Mouse (Mus musculus): ENCODE measurements around the gene Rfx7. TPM values are rescaled to one million over a fixed set of nuclear protein-coding genes. Genes with fewer than 3 reads are reported as not detected.
A peak's percentile ranks its signal among the peaks of the same experiment; 100 is the strongest.
"Not testable (repeated sequence)": the region's sequence is repeated elsewhere in the genome, so short reads cannot be mapped to it uniquely, and the experiment has no call there.

The Rfx7 gene
- polyA plus RNA-seq, 1 experiment from 2014 or later, result 19.8 TPM

DNA sequence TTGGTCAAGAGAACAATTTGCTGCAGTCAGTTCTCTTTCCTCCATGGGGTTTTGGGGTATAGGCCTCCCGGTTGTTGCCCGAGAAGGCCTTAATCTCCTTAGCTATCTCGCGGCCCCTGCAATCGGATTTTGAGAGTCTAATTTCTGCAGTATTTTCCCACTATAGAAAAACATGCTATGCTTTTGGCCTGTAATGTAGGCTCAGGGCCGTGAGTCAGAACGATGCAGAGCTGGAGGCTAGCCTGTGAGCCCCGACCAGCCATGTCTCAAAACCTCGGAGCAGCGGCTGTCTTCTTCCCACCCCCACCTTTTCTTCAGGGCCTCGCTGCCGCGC lies 129.5 kb downstream of the Rfx7 start:
- Histone ChIP-seq H3K27ac (peak overlapping the region; percentile 99), H3K4me1 (replicated peaks) (peaks cover 45% of the 10 kb centered on the region), H3K9ac (replicated peaks) (peak overlapping the region; percentile 99), H3K27me3 (no peaks in the 10 kb centered on the region), H3K36me3 (peaks cover 11% of the 10 kb centered on the region), H3K4me2 (replicated peaks) (peak overlapping the region; percentile 90), H3K9me3 (no peaks in the 10 kb centered on the region), H3K4me3 (replicated peaks) (peak overlapping the region; percentile 97)
- WGBS, result under 1% methylated on average over 13 of the region's 13 CpGs
- ATAC-seq, result no peak

DNA sequence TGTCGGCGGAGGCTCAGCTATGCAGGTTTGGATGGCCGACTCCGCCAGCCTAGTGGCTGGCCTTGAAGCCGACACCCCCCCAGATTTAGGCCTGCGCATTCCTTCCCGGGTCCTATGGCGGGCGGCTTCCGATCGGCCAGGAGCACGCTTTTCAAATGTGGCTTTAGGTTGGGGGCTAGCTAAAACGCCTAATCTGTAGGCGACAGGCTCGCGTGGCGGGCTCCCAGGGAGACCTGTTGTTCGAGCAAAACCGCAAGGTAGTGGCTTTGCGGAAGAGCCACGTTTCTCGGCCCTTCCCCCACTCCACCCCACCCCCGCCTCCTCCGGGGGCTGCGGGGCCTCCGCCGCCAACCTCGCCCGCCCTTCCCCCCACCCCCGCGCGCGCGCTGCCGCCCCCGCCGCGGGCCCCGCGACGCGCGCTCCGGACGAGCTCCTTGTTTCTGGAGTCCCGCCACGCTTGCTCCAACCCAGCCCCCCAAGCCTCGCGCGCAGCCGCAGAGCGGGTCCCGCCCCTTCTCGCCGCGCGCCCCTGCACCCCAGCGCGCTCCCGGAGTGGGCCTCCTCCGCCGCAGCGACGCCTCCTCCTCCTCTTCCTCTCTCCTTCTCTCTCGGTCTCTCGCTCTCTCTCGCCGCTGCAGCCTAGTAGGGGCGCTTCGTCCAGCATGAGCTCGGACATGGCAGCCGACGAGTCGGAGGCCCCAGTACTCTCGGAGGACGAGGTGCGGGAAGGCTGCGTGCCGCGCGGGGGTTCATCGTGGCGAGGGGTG lies 130.0 kb downstream of the Rfx7 start, which contains the start of gene Nedd4:
Gene Nedd4, plus strand, starts transcription at position 452 of the 767 bp plus-strand sequence.
- H3K9me3 ChIP-seq, result no peaks in the 10 kb centered on the region
- peak within 1 kb of the TSS; percentile 99 for H3K9ac ChIP-seq (replicated peaks)
- H3K4me1 ChIP-seq (replicated peaks), result peaks cover 44% of the 10 kb centered on the region
- under 1% methylated on average over 80 of the region's 83 CpGs for WGBS
- H3K4me2 ChIP-seq (replicated peaks), result peak within 1 kb of the TSS; percentile 90
- H3K4me3 ChIP-seq (replicated peaks), result peak within 1 kb of the TSS; percentile 97
- peaks cover 17% of the 10 kb centered on the region for H3K36me3 ChIP-seq
- no peaks in the 10 kb centered on the region for H3K27me3 ChIP-seq
- peak; percentile 90 for ATAC-seq
- peak within 1 kb of the TSS; percentile 99 for H3K27ac ChIP-seq

DNA sequence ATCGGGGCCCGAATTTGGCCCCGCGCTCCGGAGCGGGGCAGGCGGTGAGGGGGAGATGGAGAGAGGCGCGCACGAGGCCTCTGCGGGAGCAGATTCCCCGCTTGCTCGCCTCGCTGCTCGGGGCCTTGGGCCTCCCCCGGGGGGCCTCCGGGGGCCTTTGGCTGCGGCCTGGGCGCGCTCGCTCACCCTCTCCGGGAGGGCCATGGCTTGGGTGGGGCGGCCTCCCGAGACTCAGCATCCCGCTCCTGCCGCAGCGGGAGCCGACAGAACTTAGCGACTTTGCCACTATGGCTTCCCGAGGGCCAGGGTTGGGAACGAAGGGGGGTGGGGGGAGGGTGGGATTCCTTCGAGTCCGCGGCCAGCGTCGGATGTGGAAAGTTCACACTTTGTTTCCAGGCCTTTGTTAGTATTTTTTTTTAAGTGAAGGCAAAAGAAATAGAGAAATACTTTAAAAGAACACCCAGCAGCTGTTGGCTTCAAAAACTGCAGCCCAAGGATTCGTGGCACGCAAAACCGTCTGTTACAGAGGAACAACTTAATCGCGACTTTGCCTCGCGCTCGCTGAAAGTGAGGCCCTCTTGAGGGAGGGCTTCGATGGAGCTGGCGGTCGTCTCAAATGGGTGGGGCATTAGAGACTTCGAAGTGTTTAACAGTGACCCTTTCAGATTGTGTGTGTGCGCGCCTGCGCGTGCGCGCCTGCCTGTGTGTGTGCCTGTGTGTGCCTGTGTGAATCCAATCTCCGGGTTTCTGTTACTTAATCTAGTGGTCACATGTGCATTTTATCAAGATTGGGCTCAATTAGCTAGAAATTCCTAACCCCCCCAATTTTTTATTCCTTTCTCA lies 130.9 kb downstream of the Rfx7 start:
- WGBS, result under 1% methylated on average over 53 of the region's 55 CpGs
- peak; percentile 65 for ATAC-seq
- H3K4me1 ChIP-seq (replicated peaks), result peaks cover 48% of the 10 kb centered on the region

DNA sequence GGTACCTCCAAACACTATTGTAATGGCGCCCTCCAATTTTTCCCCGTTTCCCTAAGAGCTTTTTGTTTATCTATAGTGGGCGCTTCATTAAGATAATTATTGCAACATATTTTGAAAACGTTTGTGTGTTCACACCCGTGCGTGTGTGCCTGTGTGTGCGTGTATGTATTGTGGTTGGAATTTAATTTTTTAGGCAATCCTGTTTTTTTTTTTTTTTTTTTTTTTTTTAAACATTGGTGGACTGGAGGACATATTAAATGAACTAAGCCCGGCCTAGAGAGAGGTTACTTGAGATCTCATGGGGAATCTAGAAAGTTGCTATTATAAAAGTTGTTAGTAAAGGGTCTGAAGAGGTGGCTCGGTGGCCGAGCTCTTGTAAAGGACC lies 131.5 kb downstream of the Rfx7 start:
- ATAC-seq, result no peak
- Histone ChIP-seq H3K9me3 (no peaks in the 10 kb centered on the region), H3K36me3 (peaks cover 23% of the 10 kb centered on the region), H3K4me3 (replicated peaks) (peak overlapping the region; percentile 97), H3K27me3 (no peaks in the 10 kb centered on the region), H3K4me1 (replicated peaks) (peaks cover 48% of the 10 kb centered on the region), H3K27ac (peak overlapping the region; percentile 99), H3K9ac (replicated peaks) (peak overlapping the region; percentile 99), H3K4me2 (replicated peaks) (peak overlapping the region; percentile 90)
- WGBS, result 9% methylated on average over 10 of the region's 10 CpGs

More for the DNA sequence above, 130.9 kb downstream of the Rfx7 start:
- H3K27ac ChIP-seq, result peak overlapping the region; percentile 99
- no peaks in the 10 kb centered on the region for H3K9me3 ChIP-seq
- peaks cover 23% of the 10 kb centered on the region for H3K36me3 ChIP-seq
- H3K4me2 ChIP-seq (replicated peaks), result peak overlapping the region; percentile 90
- peak overlapping the region; percentile 97 for H3K4me3 ChIP-seq (replicated peaks)
- no peaks in the 10 kb centered on the region for H3K27me3 ChIP-seq
- peak overlapping the region; percentile 99 for H3K9ac ChIP-seq (replicated peaks)

DNA sequence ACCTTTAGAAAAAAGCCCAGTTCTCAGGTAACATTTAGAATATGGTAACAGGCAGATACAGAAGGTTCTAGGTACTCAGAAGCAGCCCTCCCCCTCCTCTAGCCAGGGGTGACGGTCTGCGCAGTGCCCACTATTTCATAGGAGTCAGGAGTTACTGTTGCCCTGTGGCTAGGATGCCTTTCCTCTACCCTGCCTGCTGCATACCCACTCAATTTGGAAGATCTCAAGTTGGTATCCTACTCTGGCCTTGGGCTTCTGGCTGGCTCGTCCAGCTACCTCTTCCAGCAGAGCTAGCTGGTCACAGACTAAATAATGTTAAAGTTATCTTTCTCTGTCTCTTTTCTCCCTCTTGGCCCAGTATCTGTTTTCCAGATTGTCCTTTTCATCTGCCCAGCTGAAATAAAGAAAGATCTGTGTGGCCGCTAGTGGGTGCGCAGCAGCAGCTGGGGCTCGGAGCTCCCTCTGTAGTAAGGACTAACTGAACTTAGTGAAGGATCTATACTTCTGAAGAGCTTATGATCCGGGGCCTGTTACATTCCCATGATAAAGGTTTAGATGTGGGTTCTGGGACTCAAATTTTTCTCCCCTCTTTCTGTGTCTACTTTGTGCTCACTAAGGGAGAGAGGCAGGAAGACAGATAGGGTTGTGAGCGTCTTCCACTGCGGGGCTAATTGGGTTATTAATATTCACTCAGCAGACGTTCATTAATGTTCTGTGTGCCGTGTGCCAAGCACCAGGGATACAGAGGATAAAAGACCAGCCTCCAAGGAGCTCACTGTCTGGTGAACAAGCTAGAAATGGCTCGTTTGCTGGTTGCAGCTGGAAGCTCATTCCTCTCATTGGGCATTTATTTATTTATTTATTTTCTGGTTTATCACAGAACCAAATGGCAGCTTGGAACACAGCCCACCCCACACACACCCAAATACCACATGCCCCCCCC lies 132.6 kb downstream of the Rfx7 start:
- ATAC-seq, result no peak; the same call in 1 of the 2 replicates
- Histone ChIP-seq H3K4me1 (replicated peaks) (peaks cover 58% of the 10 kb centered on the region), H3K9me3 (no peaks in the 10 kb centered on the region), H3K9ac (replicated peaks) (peak overlapping the region; percentile 99), H3K36me3 (peaks cover 30% of the 10 kb centered on the region), H3K4me3 (replicated peaks) (peak overlapping the region; percentile 97), H3K27ac (peak overlapping the region; percentile 99), H3K4me2 (replicated peaks) (peak overlapping the region; percentile 90), H3K27me3 (no peaks in the 10 kb centered on the region)
- WGBS, result 30% methylated on average over 12 of the region's 12 CpGs

DNA sequence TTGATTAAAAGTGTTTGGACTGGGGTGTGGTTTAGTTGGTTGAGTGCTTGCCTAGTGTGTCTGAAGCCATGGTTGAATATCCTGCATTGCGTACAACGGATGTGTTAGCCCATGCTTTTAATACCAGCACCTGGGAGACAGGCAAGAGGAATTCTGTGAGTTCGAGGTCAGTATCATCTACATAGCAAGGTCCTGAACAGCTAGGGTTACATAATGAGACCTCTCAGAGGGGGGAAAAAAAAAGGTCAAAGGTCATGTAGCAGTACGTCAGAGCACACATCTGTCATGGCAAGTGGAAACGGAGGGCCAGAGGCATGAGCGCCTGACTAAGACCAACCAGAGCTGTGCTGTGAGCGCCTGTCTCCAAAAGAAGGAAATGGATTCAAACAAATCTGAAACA lies 133.5 kb downstream of the Rfx7 start:
- Histone ChIP-seq H3K4me1 (replicated peaks) (peaks cover 65% of the 10 kb centered on the region), H3K9ac (replicated peaks) (peak overlapping the region; percentile 99; the same call in 1 of the 2 replicates)

DNA sequence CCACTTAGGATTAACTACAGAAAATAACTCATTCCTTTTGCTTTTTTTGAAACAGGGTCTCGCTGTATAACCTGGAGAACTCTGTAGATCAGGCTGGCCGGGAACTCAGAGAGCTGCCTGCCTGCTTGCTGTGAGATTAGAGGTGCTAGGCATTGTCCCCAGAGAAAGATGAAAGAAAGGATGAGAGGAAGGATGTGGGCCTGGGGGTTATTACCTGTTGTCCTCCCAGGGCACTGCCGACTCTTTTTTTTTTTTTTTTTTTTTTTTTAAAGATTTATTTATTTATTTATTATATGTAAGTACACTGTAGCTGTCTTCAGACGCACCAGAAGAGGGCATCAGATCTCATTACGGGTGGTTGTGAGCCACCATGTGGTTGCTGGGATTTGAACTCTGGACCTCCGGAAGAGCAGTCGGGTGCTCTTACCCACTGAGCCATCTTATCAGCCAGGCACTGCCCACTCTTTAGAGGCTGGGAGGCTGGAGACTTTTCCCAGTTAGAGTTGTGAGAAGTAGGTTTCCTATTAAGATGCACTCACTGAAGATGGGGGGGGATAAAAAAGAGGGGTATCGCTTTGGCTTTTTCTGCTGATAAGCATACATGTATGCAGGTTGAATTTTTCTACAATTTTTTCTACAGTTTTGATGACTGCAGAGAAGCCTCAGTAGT lies 134.4 kb downstream of the Rfx7 start:
- not testable (repeated sequence) for H3K9ac ChIP-seq (replicated peaks); H3K27me3 ChIP-seq; H3K4me3 ChIP-seq (replicated peaks); H3K9me3 ChIP-seq; H3K27ac ChIP-seq; ATAC-seq
- H3K36me3 ChIP-seq, result peaks cover 38% of the 10 kb centered on the region
- WGBS, result 79% methylated on average over 7 of the region's 8 CpGs
- peaks cover 58% of the 10 kb centered on the region for H3K4me1 ChIP-seq (replicated peaks)
- H3K4me2 ChIP-seq (replicated peaks), result peak overlapping the region; percentile 90

More for the DNA sequence above, 133.5 kb downstream of the Rfx7 start:
- H3K27ac ChIP-seq, result peak overlapping the region; percentile 99
- no peaks in the 10 kb centered on the region for H3K9me3 ChIP-seq
- H3K4me2 ChIP-seq (replicated peaks), result peak overlapping the region; percentile 90
- ATAC-seq, result no peak
- H3K36me3 ChIP-seq, result peaks cover 36% of the 10 kb centered on the region
- H3K4me3 ChIP-seq (replicated peaks), result peak overlapping the region; percentile 97
- no peaks in the 10 kb centered on the region for H3K27me3 ChIP-seq
- WGBS, result 46% methylated on average over 7 of the region's 7 CpGs

DNA sequence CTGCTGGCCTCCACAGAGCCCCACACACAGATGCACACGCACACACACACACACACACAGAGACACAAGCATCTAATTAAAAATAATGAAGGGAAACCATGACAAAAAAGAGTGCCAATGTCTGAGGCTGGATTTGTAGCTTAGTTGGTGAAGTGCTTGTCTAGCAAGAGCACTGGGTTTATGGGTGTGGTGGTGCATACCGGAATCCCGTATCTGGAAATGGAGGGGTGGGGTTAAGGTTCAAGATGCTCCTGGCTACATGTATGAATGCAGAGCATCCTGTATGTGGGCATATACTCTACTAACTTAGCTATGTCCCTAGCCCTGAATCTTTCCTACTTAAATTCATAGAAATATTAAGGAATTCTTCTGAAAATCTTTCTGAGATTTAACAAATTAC lies 135.1 kb downstream of the Rfx7 start:
- Histone ChIP-seq H3K27ac (no peak overlapping the region), H3K9ac (replicated peaks) (no peak overlapping the region), H3K4me2 (replicated peaks) (no peak overlapping the region), H3K36me3 (peaks cover 43% of the 10 kb centered on the region), H3K9me3 (no peaks in the 10 kb centered on the region), H3K27me3 (no peaks in the 10 kb centered on the region), H3K4me3 (replicated peaks) (no peak overlapping the region), H3K4me1 (replicated peaks) (peaks cover 60% of the 10 kb centered on the region)
- no peak for ATAC-seq
- 80% methylated on average over 3 of the region's 3 CpGs for WGBS

DNA sequence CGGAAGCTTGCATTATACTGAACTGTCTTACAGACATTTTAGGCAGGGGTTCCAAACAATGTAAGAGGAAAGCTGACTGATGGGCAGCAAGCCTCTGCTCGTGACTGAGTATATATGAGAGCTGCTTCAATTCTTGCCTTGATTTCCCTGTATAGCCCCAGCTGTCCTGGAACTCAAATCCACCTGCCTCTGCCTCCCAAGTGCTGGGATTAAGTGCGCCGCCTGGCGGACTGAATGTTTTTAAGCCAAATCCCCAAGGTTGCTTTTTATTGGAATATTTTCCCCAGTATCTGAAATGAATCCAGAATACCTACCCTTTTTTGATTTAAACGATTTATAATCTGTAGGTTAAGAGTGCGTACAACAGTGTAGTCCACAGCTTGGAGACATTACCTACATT lies 137.3 kb downstream of the Rfx7 start:
- H3K27me3 ChIP-seq, result no peaks in the 10 kb centered on the region
- WGBS, result 74% methylated on average over 7 of the region's 7 CpGs
- 0 out of 2 replicates have a peak overlapping the region, but pooled peaks have one; percentile 11 for H3K27ac ChIP-seq
- H3K9me3 ChIP-seq, result no peaks in the 10 kb centered on the region
- H3K4me3 ChIP-seq (replicated peaks), result no peak overlapping the region
- H3K4me2 ChIP-seq (replicated peaks), result no peak overlapping the region
- ATAC-seq, result no peak
- H3K4me1 ChIP-seq (replicated peaks), result peaks cover 52% of the 10 kb centered on the region
- peaks cover 59% of the 10 kb centered on the region for H3K36me3 ChIP-seq
- H3K9ac ChIP-seq (replicated peaks), result no peak overlapping the region

DNA sequence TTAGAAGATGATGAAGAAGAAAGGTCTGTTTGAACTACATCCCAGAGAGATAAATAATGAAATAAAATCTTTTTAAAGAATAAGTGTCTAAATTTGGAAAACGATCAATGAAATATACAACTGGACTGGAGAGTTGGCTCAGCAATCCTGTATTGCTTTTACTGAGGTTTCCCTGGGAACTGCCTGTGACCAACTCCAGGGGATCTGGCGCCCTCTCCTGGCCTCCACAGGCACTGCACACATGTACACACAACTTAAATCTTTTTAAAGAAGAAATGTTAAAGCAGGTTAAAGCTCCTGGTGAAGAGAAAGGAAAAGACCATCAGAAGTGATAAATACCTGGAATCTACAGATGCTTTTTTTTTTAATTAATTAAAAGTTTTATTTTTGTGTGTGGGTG lies 140.3 kb downstream of the Rfx7 start:
- peaks cover 24% of the 10 kb centered on the region for H3K4me1 ChIP-seq (replicated peaks)
- H3K36me3 ChIP-seq, result peaks cover 65% of the 10 kb centered on the region
- H3K9me3 ChIP-seq, result no peaks in the 10 kb centered on the region
- no peak overlapping the region for H3K27ac ChIP-seq
- H3K9ac ChIP-seq (replicated peaks), result no peak overlapping the region
- 35% methylated on average over 2 of the region's 2 CpGs for WGBS
- H3K4me3 ChIP-seq (replicated peaks), result no peak overlapping the region
- no peaks in the 10 kb centered on the region for H3K27me3 ChIP-seq
- no peak for ATAC-seq
- no peak overlapping the region for H3K4me2 ChIP-seq (replicated peaks)
